10 mouse cellular contexts compared by ENCODE assay signal in the genomic region with DNA sequence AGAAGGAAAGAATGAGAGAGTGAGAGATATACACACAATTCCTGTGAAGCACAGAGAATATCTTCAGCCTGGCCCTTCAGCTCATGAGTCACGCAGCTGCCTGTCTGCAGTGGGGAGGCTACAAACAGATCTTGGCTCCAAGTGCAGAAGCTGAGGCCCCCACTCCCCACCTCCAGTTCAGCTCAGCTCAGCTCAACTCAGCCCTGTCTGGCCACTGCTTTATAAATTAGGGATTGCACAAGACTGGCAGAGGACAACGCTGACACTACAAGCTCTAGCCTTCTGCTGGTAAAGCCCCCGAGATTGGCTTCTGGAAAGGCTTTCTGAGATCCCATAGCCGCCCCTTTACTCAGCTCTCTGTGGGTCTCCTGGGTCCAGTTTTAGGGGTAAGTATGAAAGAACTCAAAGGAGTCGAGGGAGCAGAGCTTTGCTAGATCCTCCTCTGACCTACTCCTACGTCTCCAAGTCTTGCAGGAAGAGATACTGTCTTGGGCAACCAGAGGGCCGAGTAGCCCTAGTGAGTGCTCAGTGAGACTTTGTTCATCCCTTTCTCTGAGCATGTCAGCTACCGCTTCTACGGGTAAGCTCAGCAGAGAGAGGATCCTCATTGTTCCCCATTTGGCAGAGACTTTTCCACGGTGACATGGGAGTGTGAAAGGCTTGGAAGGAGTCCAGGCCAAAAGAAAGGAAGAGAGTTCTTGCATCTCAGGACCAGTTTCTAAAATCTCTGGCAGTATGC. TPM values are rescaled to one million over a fixed set of nuclear protein-coding genes. Genes with fewer than 3 reads are reported as not detected.
DNase-seq lines count a peak whose midpoint lies in the region; ATAC-seq and TF ChIP-seq lines count a peak whose summit lies in the region.
"Had no signal": no experiment of that assay in that cellular context is flagged by ENCODE, and none has a peak within 500 bp of the region (broad histone marks: within the 10 kb centered on the region; RNA-seq: fewer than 3 reads in every experiment).

No protein-coding gene starts in this region.

- peaks cover 7% of the 10 kb centered on the region; the same call in 1 of the 2 replicates for H3K4me1 ChIP-seq in hindbrain, embryonic 13.5 days (replicated peaks)
- H3K4me1 ChIP-seq in hindbrain, embryonic 12.5 days = no peaks in the 10 kb centered on the region
- peaks cover 31% of the 10 kb centered on the region for H3K4me1 ChIP-seq in embryonic fibroblast, embryonic 13.5 days (ENCODE audit: control insufficient read depth, insufficient read depth, low read length)
- no peaks in the 10 kb centered on the region for H3K4me1 ChIP-seq in hindbrain, embryonic 16.5 days (ENCODE audit: control insufficient read depth, insufficient read depth, low read depth, low read length)

- 0 out of 2 replicates have a peak overlapping the region, but pooled peaks have one; percentile 10 for H3K9ac ChIP-seq in hindbrain, embryonic 13.5 days
- H3K9ac ChIP-seq in hindbrain, embryonic 12.5 days = no peak overlapping the region
- H3K9ac ChIP-seq in hindbrain, embryonic 16.5 days (ENCODE audit: low read depth, low read length) = no peak overlapping the region

- TF ChIP-seq CTCF in embryonic fibroblast, embryonic 13.5 days (IDR thresholded peaks at IDR 0.05; ENCODE audit: borderline replicate concordance, insufficient read depth, low read length) = no peak

- 78% methylated on average over 10 of the region's 10 CpGs for WGBS in hindbrain, embryonic 13.5 days
- WGBS in hindbrain, embryonic 12.5 days = 85% methylated on average over 10 of the region's 10 CpGs
- 73% methylated on average over 10 of the region's 10 CpGs for WGBS in hindbrain, embryonic 16.5 days

- no peaks in the 10 kb centered on the region for H3K9me3 ChIP-seq in hindbrain, embryonic 13.5 days
- no peaks in the 10 kb centered on the region for H3K9me3 ChIP-seq in hindbrain, embryonic 12.5 days (replicated peaks)
- H3K9me3 ChIP-seq in hindbrain, embryonic 16.5 days (ENCODE audit: control insufficient read depth, low read length) = no peaks in the 10 kb centered on the region

- no peak for ATAC-seq in hindbrain, embryonic 13.5 days (ENCODE audit: low FRiP score)
- no peak for ATAC-seq in hindbrain, embryonic 12.5 days (ENCODE audit: low FRiP score)
- ATAC-seq in hindbrain, embryonic 16.5 days = no peak; the same call in 1 of the 2 replicates

- TF ChIP-seq POLR2A in embryonic fibroblast, embryonic 13.5 days (IDR thresholded peaks at IDR 0.05; ENCODE audit: low read depth, low read length) = no peak

- peaks cover 8% of the 10 kb centered on the region; the same call in 1 of the 2 replicates for H3K36me3 ChIP-seq in hindbrain, embryonic 13.5 days
- peaks cover 26% of the 10 kb centered on the region for H3K36me3 ChIP-seq in hindbrain, embryonic 12.5 days
- no peaks in the 10 kb centered on the region for H3K36me3 ChIP-seq in hindbrain, embryonic 16.5 days (ENCODE audit: control insufficient read depth, insufficient read depth, low read length)

- no peaks in the 10 kb centered on the region for H3K27me3 ChIP-seq in hindbrain, embryonic 13.5 days
- no peaks in the 10 kb centered on the region for H3K27me3 ChIP-seq in hindbrain, embryonic 12.5 days
- no peaks in the 10 kb centered on the region for H3K27me3 ChIP-seq in hindbrain, embryonic 16.5 days (replicated peaks; ENCODE audit: control insufficient read depth, insufficient read depth, low read length)

- peak; percentile 82 for DNase-seq in 3T3-L1 (ENCODE audit: low read depth, low spot score)
- DNase-seq in right cerebral cortex, postnatal 10 days (ENCODE audit: low spot score in 2 of 2) = no peak
- DNase-seq in frontal cortex, postnatal 25 days (ENCODE audit: low spot score in 2 of 2) = no peak
- DNase-seq in layer of hippocampus, postnatal 10 days (ENCODE audit: low spot score in 2 of 2) = no peak
- DNase-seq: cerebellum, adult 18-20 months; right cerebral cortex, postnatal 25 days had no signal

- H3K4me3 ChIP-seq in hindbrain, embryonic 13.5 days = no peak overlapping the region
- no peak overlapping the region for H3K4me3 ChIP-seq in hindbrain, embryonic 12.5 days
- H3K4me3 ChIP-seq in embryonic fibroblast, embryonic 13.5 days (ENCODE audit: insufficient read depth, low read length) = no peak overlapping the region
- H3K4me3 ChIP-seq in hindbrain, embryonic 16.5 days (ENCODE audit: low read length) = no peak overlapping the region

- no peak overlapping the region for H3K4me2 ChIP-seq in hindbrain, embryonic 13.5 days
- no peak overlapping the region for H3K4me2 ChIP-seq in hindbrain, embryonic 12.5 days (replicated peaks)
- H3K4me2 ChIP-seq in hindbrain, embryonic 16.5 days (ENCODE audit: low read length) = no peak overlapping the region

- peak overlapping the region; percentile 30; the same call in 1 of the 2 replicates for H3K27ac ChIP-seq in hindbrain, embryonic 13.5 days
- H3K27ac ChIP-seq in hindbrain, embryonic 12.5 days = no peak overlapping the region
- peak overlapping the region; percentile 93 for H3K27ac ChIP-seq in embryonic fibroblast, embryonic 13.5 days (ENCODE audit: insufficient read depth, low read length)
- H3K27ac ChIP-seq in hindbrain, embryonic 16.5 days (ENCODE audit: low read depth, low read length) = peak overlapping the region; percentile 1; the same call in 1 of the 2 replicates

RNA-seq across cellular contexts. Expression of gene Rpl27a, which starts 26.5 kb away (rescaled TPM):
- polyA plus RNA-seq in hindbrain, embryonic 13.5 days (2015; fragmentation: Nextera tagmentation; extraction: Ambion mirVana) = 89.0 TPM in 2 replicates
- polyA plus RNA-seq in hindbrain, embryonic 12.5 days (2016; fragmentation: Nextera tagmentation; extraction: Ambion mirVana) = 86.2 and 98.4 TPM in 2 replicates
- 433 and 456 TPM in 2 replicates for polyA plus RNA-seq in embryonic fibroblast, embryonic 13.5 days (2011; ENCODE audit: insufficient read length, low read depth, missing spikeins)
- 76.0 and 80.8 TPM in 2 replicates for polyA plus RNA-seq in hindbrain, embryonic 16.5 days (2015; fragmentation: Nextera tagmentation; extraction: Ambion mirVana)
- 100 to 1,000 TPM; 148 to 164 TPM for total RNA-seq in layer of hippocampus, postnatal 10 days (2021)

RNA-seq across cellular contexts. Expression of gene Trim66, which starts 37.5 kb away (rescaled TPM):
- polyA plus RNA-seq in hindbrain, embryonic 13.5 days (2015; fragmentation: Nextera tagmentation; extraction: Ambion mirVana) = 0.22 and 0.34 TPM in 2 replicates
- polyA plus RNA-seq in hindbrain, embryonic 12.5 days (2016; fragmentation: Nextera tagmentation; extraction: Ambion mirVana) = 0.08 and 0.12 TPM in 2 replicates
- 3.2 and 8.7 TPM in 2 replicates for polyA plus RNA-seq in embryonic fibroblast, embryonic 13.5 days (2011; ENCODE audit: insufficient read length, low read depth, missing spikeins)
- polyA plus RNA-seq in hindbrain, embryonic 16.5 days (2015; fragmentation: Nextera tagmentation; extraction: Ambion mirVana) = 0.91 and 1.4 TPM in 2 replicates
- 1 to 10 TPM; 4.0 to 4.5 TPM for total RNA-seq in layer of hippocampus, postnatal 10 days (2021)
